Mouse (Mus musculus) hindbrain, embryonic 10.5 days (tissue): ENCODE measurements at regions not wholly inside any gene's neighbourhood (a gene's known extent, or its start where the extent isn't known, plus 50 kb on each side); places are given as distances from the start of the nearest gene placed in this dataset.

ENCODE experiments used
- DNase-seq: peaks from one replicate; pipeline ENCODE4 v3.0.0-alpha.2; 2017; ENCODE audit warnings: low spot score
- H3K27ac ChIP-seq: fragments of 300-500 bp; sonication (generic); 2 replicates; pipeline ENCODE4 v1.5.1; 2016; ENCODE audit warnings: mild to moderate bottlenecking, moderate library complexity
- H3K27me3 ChIP-seq: fragments of 300-500 bp; sonication (generic); 2 replicates; pipeline ENCODE4 v1.6.1; 2016; ENCODE audit warnings: mild to moderate bottlenecking; ENCODE audit not compliant: poor library complexity, insufficient read depth, severe bottlenecking
- H3K36me3 ChIP-seq: fragments of 300-500 bp; sonication (generic); 2 replicates; pipeline ENCODE4 v1.6.1; 2016; ENCODE audit warnings: mild to moderate bottlenecking, moderate library complexity
- H3K4me1 ChIP-seq: fragments of 300-500 bp; sonication (generic); replicated peaks from 2 replicates; pipeline ENCODE4 v1.6.1; 2016; ENCODE audit warnings: mild to moderate bottlenecking
- H3K4me3 ChIP-seq: fragments of 300-500 bp; sonication (generic); 2 replicates; pipeline ENCODE4 v1.5.1; 2016; ENCODE audit warnings: mild to moderate bottlenecking, moderate library complexity
- H3K9me3 ChIP-seq: fragments of 300-500 bp; sonication (generic); 2 replicates; pipeline ENCODE4 v1.6.1; 2016; ENCODE audit warnings: mild to moderate bottlenecking, moderate library complexity
- WGBS: fragments of 180-500 bp; shearing (Covaris S2); methylation state at CpG from one replicate; pipeline ENCODE4 v1.1.7; 2016; 5-methylcytosine and 5-hydroxymethylcytosine counted together

DNA sequence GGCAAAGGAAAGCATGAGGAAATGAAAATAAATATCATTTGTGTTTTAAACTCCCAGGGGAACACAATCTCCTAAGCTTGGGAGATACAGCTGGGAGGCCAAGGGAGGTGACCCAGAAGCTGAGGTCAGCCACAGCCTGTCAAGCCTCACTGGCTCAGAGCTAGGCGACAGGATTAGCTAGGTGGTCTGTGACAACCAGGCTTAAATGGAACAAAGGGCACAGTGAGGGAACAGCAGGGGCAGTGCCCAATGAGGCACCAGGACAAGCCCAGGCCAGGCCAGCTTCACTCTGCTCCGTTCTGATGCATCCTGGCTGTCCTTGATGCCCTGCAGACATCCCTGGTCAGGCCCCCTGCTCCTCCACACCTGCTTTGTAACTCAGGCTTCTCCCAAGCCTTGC, 169.7 kb downstream of the Tpra1 start:
- H3K4me3 ChIP-seq, result no peak overlapping the region
- peak; percentile 19 for DNase-seq
- H3K9me3 ChIP-seq, result peaks cover 7% of the 10 kb centered on the region
- H3K27me3 ChIP-seq, result no peaks in the 10 kb centered on the region
- H3K36me3 ChIP-seq, result no peaks in the 10 kb centered on the region
- 23% methylated on average over 2 of the region's 2 CpGs for WGBS
- H3K4me1 ChIP-seq, result peaks cover 31% of the 10 kb centered on the region
- H3K27ac ChIP-seq, result peak overlapping the region; percentile 74

DNA sequence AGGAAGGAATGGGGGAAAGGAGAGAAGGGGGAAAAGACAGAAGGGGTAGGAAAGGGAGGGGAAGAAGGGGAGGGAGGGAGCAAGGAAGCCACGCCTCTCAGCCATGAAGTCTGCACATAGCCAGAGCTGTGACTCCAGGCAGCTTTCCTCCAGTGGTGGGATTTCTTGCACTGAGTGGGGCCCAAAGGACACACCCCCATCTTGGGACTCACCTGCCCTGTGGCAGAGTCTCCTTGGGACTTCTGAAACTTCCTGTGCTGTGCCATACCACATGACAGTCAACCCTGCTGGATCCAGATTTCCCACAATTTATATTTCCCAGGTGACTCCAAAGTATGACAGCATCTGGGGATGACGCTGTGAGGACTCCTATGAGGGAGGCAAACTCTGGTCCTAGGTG, 170.5 kb downstream of the Tpra1 start:
- Histone ChIP-seq H3K4me3 (no peak overlapping the region), H3K4me1 (peaks cover 30% of the 10 kb centered on the region), H3K27ac (peak overlapping the region; percentile 74; the same call in 1 of the 2 replicates), H3K36me3 (no peaks in the 10 kb centered on the region), H3K9me3 (peaks cover 2% of the 10 kb centered on the region), H3K27me3 (no peaks in the 10 kb centered on the region)
- no peak for DNase-seq
- WGBS, result 58% methylated on average over 2 of the region's 2 CpGs

DNA sequence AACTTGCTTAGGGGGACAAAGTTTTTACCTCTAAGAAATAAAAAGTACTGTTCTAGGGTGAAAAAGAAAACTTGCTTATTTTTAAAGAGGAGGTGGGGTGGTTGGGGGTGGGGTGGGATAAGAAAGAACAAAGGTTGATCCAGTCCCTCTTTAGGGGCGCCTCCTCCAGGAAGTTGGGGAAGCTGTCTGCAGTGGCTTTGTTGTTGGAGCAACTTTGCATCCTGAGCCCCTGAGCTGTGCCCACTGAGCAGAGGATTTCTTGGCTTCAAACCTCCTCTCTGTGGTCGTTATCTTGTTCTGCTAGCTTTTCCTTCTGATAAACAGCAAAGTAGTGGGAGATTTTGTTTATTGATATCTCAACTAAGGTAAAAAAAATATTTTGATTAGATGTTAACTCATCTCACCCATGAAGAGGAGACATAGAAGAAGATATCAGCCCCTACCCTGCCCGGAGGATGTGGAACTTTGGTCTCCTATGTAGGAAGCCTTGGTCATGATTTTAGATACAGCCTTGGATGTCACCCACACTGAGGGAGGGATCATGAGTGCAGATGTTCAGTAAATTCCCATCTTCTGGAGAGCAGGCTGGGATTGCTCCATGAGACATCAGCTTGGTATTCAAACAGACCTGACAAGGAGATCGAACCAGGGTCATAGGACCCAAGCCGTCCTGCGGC, 179.7 kb downstream of the Tpra1 start:
- Histone ChIP-seq H3K27ac (no peak overlapping the region), H3K4me3 (no peak overlapping the region), H3K36me3 (no peaks in the 10 kb centered on the region), H3K4me1 (peaks cover 10% of the 10 kb centered on the region; the same call in 1 of the 2 replicates), H3K27me3 (no peaks in the 10 kb centered on the region), H3K9me3 (no peaks in the 10 kb centered on the region)
- 67% methylated on average over 6 of the region's 6 CpGs for WGBS
- no peak for DNase-seq

DNA sequence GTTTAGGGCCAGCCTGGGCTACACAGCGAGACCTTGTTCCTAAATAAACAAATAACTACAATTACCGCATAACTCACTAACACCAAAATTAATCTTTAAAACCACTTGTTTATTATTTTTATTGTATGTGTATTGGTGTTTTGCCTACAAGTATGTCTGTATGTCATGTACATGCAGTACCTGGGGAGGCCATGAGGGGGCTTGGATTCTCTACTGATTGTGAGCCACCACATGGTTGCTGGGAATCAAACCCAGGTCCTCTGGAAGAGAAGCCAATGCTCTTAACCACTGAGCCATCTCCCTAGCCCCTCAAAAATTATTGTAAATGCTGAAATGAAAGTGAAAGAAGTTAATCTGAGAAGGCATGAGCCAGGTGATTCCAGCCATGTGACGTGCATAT, 182.4 kb downstream of the Tpra1 start:
- H3K9me3 ChIP-seq, result 0 out of 2 replicates have a peak, but pooled peaks cover under 1% of the 10 kb centered on the region
- no peak for DNase-seq
- H3K4me3 ChIP-seq, result no peak overlapping the region
- H3K27ac ChIP-seq, result no peak overlapping the region
- WGBS, result 96% methylated on average over 3 of the region's 3 CpGs
- H3K36me3 ChIP-seq, result no peaks in the 10 kb centered on the region
- H3K4me1 ChIP-seq, result peaks cover 10% of the 10 kb centered on the region
- no peaks in the 10 kb centered on the region for H3K27me3 ChIP-seq

DNA sequence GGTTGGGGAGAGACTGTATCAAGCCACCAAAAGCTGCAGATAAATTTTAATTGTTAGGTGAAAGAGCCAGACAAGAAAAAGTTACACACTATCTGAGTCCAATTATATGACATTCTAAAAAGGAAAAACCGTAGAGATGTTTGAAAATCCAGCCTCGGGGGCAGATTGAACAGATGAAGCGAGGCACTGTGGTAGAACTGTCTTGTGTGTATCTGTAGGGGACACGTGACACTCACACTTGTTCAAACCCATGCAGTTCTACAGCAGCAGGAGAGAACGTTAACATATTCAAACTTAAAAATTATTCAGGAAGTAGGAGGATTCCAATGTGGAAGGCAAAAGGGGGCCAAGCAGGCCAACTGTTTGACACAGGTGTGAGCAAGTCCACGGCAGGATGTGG, 183.1 kb downstream of the Tpra1 start:
- no peak overlapping the region for H3K27ac ChIP-seq
- 90% methylated on average over 6 of the region's 6 CpGs for WGBS

DNA sequence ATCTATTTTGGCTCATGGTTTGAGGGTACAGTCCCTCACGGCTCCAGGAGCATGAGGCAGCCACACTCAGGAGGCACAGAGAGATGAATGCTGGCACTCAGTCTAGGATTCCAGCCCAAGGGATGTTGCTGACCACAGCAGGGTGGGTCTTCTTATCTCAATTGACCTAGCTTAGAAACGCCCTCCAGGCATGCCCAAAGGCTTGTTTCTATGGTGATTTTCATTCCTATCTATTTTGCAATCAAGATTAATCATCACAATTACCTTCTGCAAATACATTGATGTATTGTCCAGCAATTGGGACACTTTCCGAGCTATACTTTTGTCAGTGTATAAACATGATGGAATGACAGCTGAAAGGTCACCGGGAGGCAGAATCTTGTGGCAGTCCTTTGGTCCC, 185.6 kb downstream of the Tpra1 start:
- Histone ChIP-seq H3K27ac (no peak overlapping the region), H3K9me3 (peaks cover 5% of the 10 kb centered on the region; the same call in 1 of the 2 replicates), H3K36me3 (no peaks in the 10 kb centered on the region), H3K4me3 (no peak overlapping the region), H3K4me1 (no peaks in the 10 kb centered on the region; the same call in 1 of the 2 replicates), H3K27me3 (no peaks in the 10 kb centered on the region)
- 80% methylated on average over 4 of the region's 4 CpGs for WGBS
- DNase-seq, result no peak

More for the DNA sequence above, 183.1 kb downstream of the Tpra1 start:
- peaks cover 5% of the 10 kb centered on the region; the same call in 1 of the 2 replicates for H3K9me3 ChIP-seq
- H3K27me3 ChIP-seq, result no peaks in the 10 kb centered on the region
- peaks cover 10% of the 10 kb centered on the region; the same call in 1 of the 2 replicates for H3K4me1 ChIP-seq
- H3K4me3 ChIP-seq, result no peak overlapping the region
- no peaks in the 10 kb centered on the region for H3K36me3 ChIP-seq
- no peak for DNase-seq

DNA sequence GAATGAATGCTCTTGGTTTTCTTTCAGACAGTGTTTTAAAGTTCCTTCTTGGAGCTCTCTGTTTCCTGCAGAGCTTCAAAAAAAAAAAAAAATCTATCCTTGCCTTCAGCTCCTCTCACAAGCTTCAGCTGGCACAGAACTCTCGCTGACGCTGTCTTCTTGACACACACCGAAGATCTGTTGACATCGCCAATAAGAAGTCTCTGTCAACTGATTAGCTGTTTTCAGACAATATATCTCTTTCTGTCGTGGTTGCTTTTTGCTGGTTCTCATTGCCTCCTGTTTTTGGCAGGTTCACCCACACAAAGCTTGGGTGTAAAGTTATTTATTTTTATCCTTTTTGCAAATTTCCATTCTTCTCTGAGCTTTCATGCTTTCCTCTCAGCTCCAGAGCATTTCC, 188.0 kb downstream of the Tpra1 start:
- no peak for DNase-seq

DNA sequence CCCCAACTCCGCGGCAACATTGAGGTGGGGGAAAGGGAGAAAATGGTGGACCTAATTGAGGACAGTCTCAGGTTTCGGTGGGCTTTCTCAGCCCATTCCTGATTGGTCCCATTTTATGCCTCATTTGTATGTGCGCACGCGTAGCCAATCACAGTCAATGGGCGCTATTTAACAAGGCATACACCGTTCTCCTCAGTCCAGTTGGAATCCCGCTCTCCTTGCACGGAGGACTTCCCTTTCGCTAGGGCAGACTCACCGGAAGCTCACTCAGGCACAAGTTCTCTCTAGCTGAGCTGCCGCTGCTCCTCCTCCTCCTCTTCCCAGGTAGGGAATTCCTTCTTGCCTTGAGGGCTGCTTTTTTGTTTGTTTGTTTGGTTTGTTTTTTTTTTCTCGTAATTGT, 193.9 kb downstream of the Tpra1 start:
- no peaks in the 10 kb centered on the region for H3K36me3 ChIP-seq
- H3K27ac ChIP-seq, result no peak overlapping the region
- peaks cover 4% of the 10 kb centered on the region; the same call in 1 of the 2 replicates for H3K4me1 ChIP-seq
- no peaks in the 10 kb centered on the region for H3K27me3 ChIP-seq
- H3K9me3 ChIP-seq, result no peaks in the 10 kb centered on the region
- H3K4me3 ChIP-seq, result no peak overlapping the region
- WGBS, result 94% methylated on average over 14 of the region's 14 CpGs
- DNase-seq, result no peak

More for the DNA sequence above, 188.0 kb downstream of the Tpra1 start:
- Histone ChIP-seq H3K4me1 (no peaks in the 10 kb centered on the region; the same call in 1 of the 2 replicates), H3K36me3 (no peaks in the 10 kb centered on the region), H3K4me3 (no peak overlapping the region), H3K27me3 (no peaks in the 10 kb centered on the region), H3K9me3 (peaks cover 5% of the 10 kb centered on the region; the same call in 1 of the 2 replicates), H3K27ac (no peak overlapping the region)
- 94% methylated on average over 5 of the region's 5 CpGs for WGBS

DNA sequence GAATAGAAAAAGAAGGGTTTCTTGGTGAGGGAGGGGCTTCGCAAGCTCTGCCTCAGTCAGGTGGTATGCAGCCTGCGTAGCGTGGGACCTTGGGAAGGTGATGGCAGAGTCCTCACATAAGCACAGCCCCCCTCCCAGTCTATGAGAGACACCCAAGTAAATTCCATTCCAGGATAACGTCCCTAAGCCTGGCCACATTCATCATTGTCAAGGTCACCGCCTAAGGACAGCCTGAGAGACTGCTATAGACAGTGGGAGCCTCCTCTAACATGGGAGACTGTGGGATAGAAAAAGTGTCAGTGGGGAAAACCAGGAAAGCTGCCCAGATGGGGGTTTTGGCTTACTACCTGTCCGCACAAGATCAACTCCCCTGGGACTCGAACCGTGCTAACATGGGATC, 195.5 kb downstream of the Tpra1 start:
- peaks cover 4% of the 10 kb centered on the region; the same call in 1 of the 2 replicates for H3K4me1 ChIP-seq
- 89% methylated on average over 8 of the region's 8 CpGs for WGBS
- no peak overlapping the region for H3K4me3 ChIP-seq
- DNase-seq, result no peak
- H3K36me3 ChIP-seq, result no peaks in the 10 kb centered on the region
- no peaks in the 10 kb centered on the region for H3K27me3 ChIP-seq
- H3K27ac ChIP-seq, result no peak overlapping the region
- no peaks in the 10 kb centered on the region for H3K9me3 ChIP-seq

DNA sequence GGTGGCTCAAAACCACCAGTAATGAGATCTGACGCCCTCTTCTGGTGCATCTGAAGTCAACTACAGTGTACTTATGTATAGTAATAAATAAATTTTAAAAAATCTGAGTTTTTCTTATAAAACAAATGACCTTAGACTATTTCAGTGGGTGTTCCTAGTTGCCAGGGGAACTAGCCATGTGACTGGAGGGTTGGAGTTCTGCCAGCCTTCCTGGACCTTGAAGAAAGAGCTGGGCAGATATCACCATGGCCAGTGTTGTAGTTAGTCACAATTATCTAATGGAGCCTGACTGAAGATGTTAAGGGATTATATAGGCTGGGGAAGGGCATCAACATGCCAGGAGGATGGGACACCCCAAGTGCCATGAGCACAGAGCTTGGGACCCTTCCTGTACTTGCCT, 217.2 kb downstream of the Tpra1 start:
- no peak overlapping the region for H3K4me3 ChIP-seq
- no peak for DNase-seq
- 77% methylated on average over 1 of the region's 1 CpGs for WGBS
- H3K27ac ChIP-seq, result no peak overlapping the region
- H3K27me3 ChIP-seq, result peaks cover 3% of the 10 kb centered on the region; the same call in 1 of the 2 replicates
- no peaks in the 10 kb centered on the region for H3K9me3 ChIP-seq
- no peaks in the 10 kb centered on the region for H3K36me3 ChIP-seq
- peaks cover 28% of the 10 kb centered on the region for H3K4me1 ChIP-seq

DNA sequence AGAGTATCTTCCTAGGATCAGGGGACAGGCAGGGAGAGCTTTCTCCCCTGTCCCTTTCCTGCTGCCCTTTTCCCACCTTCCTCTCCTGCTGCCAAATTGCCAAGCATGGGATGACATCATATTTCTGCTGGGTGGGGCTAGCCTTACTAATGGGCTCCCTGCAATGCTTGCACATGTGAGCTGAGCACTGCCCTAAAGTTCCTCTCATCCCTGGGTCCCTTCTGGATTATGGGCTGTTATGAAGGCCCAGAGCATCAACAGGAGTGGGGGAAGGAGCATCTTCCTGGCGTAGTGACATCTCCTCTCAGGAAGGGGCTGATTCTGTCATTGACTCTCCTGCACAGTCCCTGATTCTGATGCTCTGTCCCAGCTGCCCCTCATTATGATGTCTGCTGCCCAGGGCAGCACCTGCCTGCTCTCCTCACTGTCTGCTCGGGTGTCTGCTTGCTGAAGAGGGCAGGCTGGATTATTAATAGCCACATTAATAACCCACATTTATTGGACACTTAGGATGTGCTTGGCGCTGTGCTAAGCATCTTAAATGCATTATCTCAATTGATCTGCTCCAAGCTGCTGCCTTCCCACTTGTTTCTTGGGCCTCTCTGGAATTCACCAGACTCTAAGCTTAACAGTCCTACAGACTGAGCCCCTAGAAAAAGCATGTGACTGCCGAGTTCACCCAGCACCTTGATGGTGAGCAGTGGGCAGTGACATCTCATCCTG, 219.1 kb downstream of the Tpra1 start:
- 75% methylated on average over 4 of the region's 4 CpGs for WGBS
- no peaks in the 10 kb centered on the region for H3K9me3 ChIP-seq
- DNase-seq, result no peak
- no peak overlapping the region for H3K4me3 ChIP-seq
- H3K36me3 ChIP-seq, result no peaks in the 10 kb centered on the region
- peaks cover 33% of the 10 kb centered on the region for H3K4me1 ChIP-seq
- H3K27ac ChIP-seq, result no peak overlapping the region
- H3K27me3 ChIP-seq, result peaks cover 5% of the 10 kb centered on the region; the same call in 1 of the 2 replicates

DNA sequence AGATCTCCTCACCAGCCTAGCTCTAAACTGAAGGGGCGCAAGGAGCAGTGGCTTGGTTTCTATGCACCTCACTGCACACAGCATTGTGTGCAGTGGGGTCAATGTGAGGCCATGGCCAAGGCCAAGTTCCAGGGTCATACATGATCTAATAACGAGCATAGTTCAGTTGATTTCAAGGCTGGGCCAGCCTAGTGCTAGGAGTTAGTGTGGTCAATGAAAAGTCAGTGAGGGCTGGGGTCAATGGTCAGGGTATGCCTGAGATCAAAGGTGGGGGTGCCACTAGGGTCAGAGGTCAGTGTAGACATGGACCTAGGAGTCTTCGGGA, 219.7 kb downstream of the Tpra1 start:
- Histone ChIP-seq H3K4me1 (peaks cover 33% of the 10 kb centered on the region), H3K36me3 (no peaks in the 10 kb centered on the region), H3K4me3 (no peak overlapping the region), H3K27ac (no peak overlapping the region), H3K27me3 (peaks cover 9% of the 10 kb centered on the region; the same call in 1 of the 2 replicates), H3K9me3 (no peaks in the 10 kb centered on the region)
- WGBS, result 58% methylated on average over 3 of the region's 3 CpGs
- DNase-seq, result no peak

DNA sequence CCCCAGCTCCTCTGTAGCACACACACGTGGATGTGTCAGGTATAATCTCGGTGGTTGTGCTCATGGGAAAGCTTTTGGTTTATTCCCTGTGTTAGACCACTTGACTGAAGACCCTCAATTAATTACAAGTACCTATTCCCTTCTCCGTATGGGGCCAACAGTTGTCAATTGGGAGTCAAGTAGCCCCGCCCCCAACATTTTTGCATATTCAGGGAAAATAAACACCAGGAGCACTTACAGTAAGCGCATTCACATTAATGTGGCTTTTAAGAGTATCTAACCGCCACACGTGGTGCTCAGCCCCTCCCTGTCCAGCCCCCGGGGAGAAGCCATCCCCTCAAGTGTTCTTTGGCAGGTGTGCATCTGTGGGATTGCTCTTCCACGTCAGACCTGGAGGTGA, 223.9 kb downstream of the Tpra1 start:
- 64% methylated on average over 9 of the region's 9 CpGs for WGBS
- DNase-seq, result no peak
- Histone ChIP-seq H3K4me1 (peaks cover 32% of the 10 kb centered on the region), H3K9me3 (no peaks in the 10 kb centered on the region), H3K27me3 (0 out of 2 replicates have a peak, but pooled peaks cover 9% of the 10 kb centered on the region), H3K4me3 (no peak overlapping the region), H3K27ac (no peak overlapping the region), H3K36me3 (no peaks in the 10 kb centered on the region)
